Mouse (Mus musculus) small intestine, adult 2 months (tissue): Measurements from ENCODE around the gene Hspa1l.

Source experiments
- CTCF ChIP-seq: fragments of 200-500 bp; IDR thresholded peaks from 2 replicates; pipeline ENCODE4 v1.5.1; 2012; ENCODE audit warnings: low read depth, mild to moderate bottlenecking, control low read depth, inconsistent platforms, low read length, moderate library complexity, mixed read lengths; ENCODE audit not compliant: insufficient replicate concordance, insufficient read length; ENCODE audit errors: extremely low read depth
- POLR2A ChIP-seq: fragments of 200-500 bp; IDR thresholded peaks from 2 replicates; pipeline ENCODE4 v1.6.1; 2012; ENCODE audit warnings: low read depth, mild to moderate bottlenecking, control low read depth, inconsistent platforms, low read length, moderate library complexity

DNA sequence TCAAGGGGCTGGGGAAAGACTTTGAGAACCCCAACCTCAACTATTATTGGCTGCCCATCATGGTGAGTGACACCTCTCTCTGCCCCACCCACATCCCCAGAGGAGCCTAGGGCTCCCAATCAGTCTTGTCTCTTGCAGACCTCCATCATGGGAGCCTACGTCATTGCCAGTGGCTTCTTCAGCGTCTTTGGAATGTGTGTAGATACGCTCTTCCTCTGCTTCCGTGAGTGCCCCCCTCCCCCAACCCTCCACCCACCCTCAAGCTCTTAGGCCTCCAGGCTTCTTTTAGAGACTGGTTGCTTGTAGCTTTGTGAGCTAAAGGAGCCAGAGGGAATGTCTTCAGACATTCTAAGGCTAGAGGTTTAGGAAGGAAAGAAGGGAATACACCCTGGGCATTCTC lies 43.7 kb upstream of the Hspa1l start:
- TF ChIP-seq POLR2A (no peak), CTCF (no peak)
